Mouse (Mus musculus) forebrain, embryonic 10.5 days (tissue): ENCODE data around the gene Fopnl. TPM values are rescaled to one million over a fixed set of nuclear protein-coding genes. Genes with fewer than 3 reads are reported as not detected.

Source experiments
- DNase-seq: peaks from one replicate; pipeline ENCODE4 v3.0.0-alpha.2; 2017; ENCODE audit warnings: low spot score; ENCODE audit errors: extremely low spot score
- H3K27ac ChIP-seq: fragments of 300-500 bp; sonication (generic); 2 replicates; pipeline ENCODE4 v1.5.1; 2016; ENCODE audit warnings: mild to moderate bottlenecking
- H3K27me3 ChIP-seq: fragments of 300-500 bp; sonication (generic); 2 replicates; pipeline ENCODE4 v1.6.1; 2016; ENCODE audit warnings: mild to moderate bottlenecking; ENCODE audit not compliant: poor library complexity, severe bottlenecking
- H3K36me3 ChIP-seq: fragments of 300-500 bp; sonication (generic); replicated peaks from 2 replicates; pipeline ENCODE4 v1.6.1; 2016; ENCODE audit warnings: mild to moderate bottlenecking, moderate library complexity
- H3K4me1 ChIP-seq: fragments of 300-500 bp; sonication (generic); 2 replicates; pipeline ENCODE4 v1.6.1; 2016
- H3K4me3 ChIP-seq: fragments of 300-500 bp; sonication (generic); 2 replicates; pipeline ENCODE4 v1.5.1; 2016; ENCODE audit warnings: mild to moderate bottlenecking, moderate library complexity
- H3K9me3 ChIP-seq: fragments of 300-500 bp; sonication (generic); 2 replicates; pipeline ENCODE4 v1.6.1; 2016; ENCODE audit warnings: mild to moderate bottlenecking, moderate library complexity
- WGBS: fragments of 180-500 bp; shearing (Covaris S2); methylation state at CpG from one replicate; pipeline ENCODE4 v1.1.7; 2016; 5-methylcytosine and 5-hydroxymethylcytosine counted together
- polyA plus RNA-seq: library from polyadenylated mRNA; unstranded; fragments of >200 nt; fragmentation: Nextera tagmentation; extraction: Ambion mirVana; gene quantifications from 2 replicates; pipeline ENCODE4 v1.2.1, GENCODE M21; 2016

Gene Fopnl
- polyA plus RNA-seq, 1 experiment from 2014 or later, result 149 TPM

GRCm38 (mm10) chr16:14262410-14262809 is 54.8 kb downstream of the Fopnl start:
- WGBS, result 91% methylated on average over 1 of the region's 1 CpGs
- no peaks in the 10 kb centered on the region for H3K9me3 ChIP-seq
- no peaks in the 10 kb centered on the region for H3K36me3 ChIP-seq
- no peak for DNase-seq
- no peak overlapping the region for H3K27ac ChIP-seq
- no peaks in the 10 kb centered on the region for H3K4me1 ChIP-seq
- no peak overlapping the region for H3K4me3 ChIP-seq
- H3K27me3 ChIP-seq, result no peaks in the 10 kb centered on the region

DNA sequence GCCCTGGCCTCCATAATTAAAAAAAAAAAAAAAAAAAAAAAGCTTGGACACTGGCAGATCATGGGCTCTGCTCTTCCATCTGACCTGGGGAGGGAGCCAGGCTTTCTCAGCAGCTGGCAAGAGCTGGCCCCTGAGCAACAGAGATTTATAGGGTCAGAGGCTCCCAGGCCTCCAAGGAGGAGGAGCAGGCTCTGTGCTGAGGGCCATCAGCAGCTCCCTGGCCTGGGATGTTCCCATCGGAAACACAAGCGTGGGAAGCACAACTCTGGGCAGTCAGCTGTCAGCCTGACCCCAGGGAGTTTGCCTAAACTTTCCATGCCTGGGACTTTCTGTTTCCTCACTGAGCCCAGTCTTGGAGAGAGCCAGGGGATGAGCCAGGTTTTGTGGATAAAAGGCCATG is 58.3 kb downstream of the Fopnl start:
- DNase-seq, result no peak
- Histone ChIP-seq H3K27me3 (no peaks in the 10 kb centered on the region), H3K27ac (no peak overlapping the region), H3K9me3 (no peaks in the 10 kb centered on the region), H3K4me1 (no peaks in the 10 kb centered on the region), H3K36me3 (no peaks in the 10 kb centered on the region), H3K4me3 (no peak overlapping the region)
- 62% methylated on average over 2 of the region's 2 CpGs for WGBS

- no peaks in the 10 kb centered on the region for H3K27me3 ChIP-seq
- H3K36me3 ChIP-seq, result no peaks in the 10 kb centered on the region
- no peak overlapping the region for H3K4me3 ChIP-seq
- no peaks in the 10 kb centered on the region for H3K4me1 ChIP-seq
- no peak for DNase-seq
- H3K27ac ChIP-seq, result no peak overlapping the region
- H3K9me3 ChIP-seq, result no peaks in the 10 kb centered on the region
- WGBS, result 90% methylated on average over 3 of the region's 3 CpGs
These were observed 63.6 kb downstream of the Fopnl start for GRCm38 (mm10) chr16:14253586-14253985.

DNA sequence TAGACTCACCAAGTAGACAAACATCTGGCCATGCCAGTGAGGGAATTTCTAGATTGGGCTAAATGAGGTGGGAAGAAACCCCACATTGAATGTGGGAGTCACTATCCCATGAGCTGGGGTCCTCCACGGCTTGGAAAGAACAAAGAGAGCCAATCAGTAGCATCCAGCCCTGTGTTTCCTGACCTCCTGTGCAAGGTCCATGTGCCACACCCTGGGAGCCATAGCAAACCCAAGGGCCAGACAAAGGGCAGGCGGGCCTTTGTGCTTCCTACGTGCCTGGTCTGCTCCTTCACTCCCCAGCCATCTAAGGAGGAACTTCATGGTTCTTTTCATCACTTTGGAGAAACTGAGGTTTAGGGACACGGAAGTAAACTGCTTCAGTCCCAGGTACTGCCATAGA is 64.3 kb downstream of the Fopnl start:
- H3K36me3 ChIP-seq, result no peaks in the 10 kb centered on the region

GRCm38 (mm10) chr16:14249913-14250312 is 67.3 kb downstream of the Fopnl start:
- 69% methylated on average over 1 of the region's 1 CpGs for WGBS
- H3K27ac ChIP-seq, result no peak overlapping the region
- H3K4me3 ChIP-seq, result no peak overlapping the region
- no peaks in the 10 kb centered on the region for H3K9me3 ChIP-seq
- H3K4me1 ChIP-seq, result no peaks in the 10 kb centered on the region
- no peaks in the 10 kb centered on the region for H3K36me3 ChIP-seq
- no peak for DNase-seq
- H3K27me3 ChIP-seq, result no peaks in the 10 kb centered on the region

More for the DNA sequence above, 64.3 kb downstream of the Fopnl start:
- DNase-seq, result no peak
- Histone ChIP-seq H3K9me3 (no peaks in the 10 kb centered on the region), H3K27me3 (no peaks in the 10 kb centered on the region), H3K27ac (no peak overlapping the region), H3K4me3 (no peak overlapping the region), H3K4me1 (no peaks in the 10 kb centered on the region)
- 83% methylated on average over 4 of the region's 4 CpGs for WGBS

Other genes with a start within 250 kb of the Fopnl start
- 214 and 215 TPM in 2 replicates for gene Nde1, start 154.1 kb downstream of the Fopnl start, polyA plus RNA-seq
- 14.6 TPM in 2 replicates for gene Marf1, start 154.1 kb downstream of the Fopnl start, polyA plus RNA-seq
- 0.06 TPM in 1 of 2 replicates, not detected in the other for gene Myh11, start 26.0 kb downstream of the Fopnl start, polyA plus RNA-seq
- gene Abcc1, start 44.2 kb upstream of the Fopnl start, polyA plus RNA-seq, result 9.8 and 10.4 TPM in 2 replicates
- not detected in 2 replicates for gene A630010A05Rik, start 244.9 kb upstream of the Fopnl start, polyA plus RNA-seq